Mouse (Mus musculus) E14TG2a.4 (cell line): ENCODE measurements around the gene Zmat5.

Experiments
- CTCF ChIP-seq: conservative IDR thresholded peaks from 2 replicates; pipeline ENCODE4 v1.5.1; 2014; ENCODE audit warnings: low read length
- NANOG ChIP-seq: IDR thresholded peaks from 2 replicates; pipeline ENCODE4 v1.6.1; 2014; ENCODE audit warnings: borderline replicate concordance, low read length, mixed read lengths

GRCm38 (mm10) chr11:4680126-4680525 lies 24.4 kb upstream of the Zmat5 start:
- TF ChIP-seq NANOG (no peak), CTCF (no peak)
